Mouse (Mus musculus) thymus, postnatal 10 days (tissue): ENCODE measurements at regions not wholly inside any gene's neighbourhood (a gene's known extent, or its start where the extent isn't known, plus 50 kb on each side); places are given as distances from the start of the nearest gene placed in this dataset.
"Not testable (repeated sequence)": the region's sequence is repeated elsewhere in the genome, so short reads cannot be mapped to it uniquely, and the experiment has no call there.

Experiments used
- DNase-seq, 2 experiments: peaks; one replicate each; pipeline ENCODE4 v3.0.0; 2021; ENCODE audit warnings: low spot score in 2 of 2

GRCm38 (mm10) chr1:35864246-35864645 is 204.0 kb upstream of the Hs6st1 start:
- no peak for DNase-seq

GRCm38 (mm10) chr1:35865263-35865662 is 202.9 kb upstream of the Hs6st1 start:
- no peak for DNase-seq

- no peak for DNase-seq
Measured at GRCm38 (mm10) chr1:35866643-35867042, 201.6 kb upstream of the Hs6st1 start.

DNA sequence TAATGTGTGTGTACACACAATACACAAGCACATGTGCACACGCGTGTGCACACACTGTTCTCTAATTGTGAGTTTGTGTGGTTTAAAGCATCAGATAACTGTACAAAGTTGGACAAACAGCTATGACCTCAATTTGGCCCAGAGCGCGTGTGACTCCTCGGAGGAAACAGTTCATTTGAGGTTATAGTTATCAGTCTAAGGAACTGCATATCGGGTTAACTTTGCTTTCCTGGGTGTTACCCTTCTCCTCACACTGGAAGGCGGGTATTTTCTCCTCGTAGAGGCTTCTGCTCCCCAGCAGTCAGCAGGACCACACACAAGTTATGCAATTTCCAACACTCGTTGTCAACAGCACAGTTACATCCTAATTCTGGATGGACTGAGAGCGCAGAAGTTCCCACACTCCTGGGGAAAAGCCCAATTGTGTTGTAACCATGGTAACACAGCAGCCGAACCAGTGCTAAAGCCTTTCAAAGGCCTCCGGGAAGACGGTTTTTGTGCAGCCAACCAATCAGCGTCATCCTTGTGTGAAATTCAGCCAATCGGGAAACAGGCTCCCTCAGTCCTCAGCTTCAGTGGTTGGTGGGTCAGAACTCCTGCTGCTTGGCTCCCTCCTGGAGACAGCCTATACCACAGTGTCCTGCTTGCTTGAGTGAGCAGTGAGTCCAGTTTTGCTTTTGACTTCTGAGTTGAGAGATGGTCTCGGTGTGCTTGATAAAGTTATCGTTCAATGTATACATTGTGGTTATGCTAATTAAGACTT is 198.6 kb upstream of the Hs6st1 start:
- peak; percentile 44 to 49 for DNase-seq

DNA sequence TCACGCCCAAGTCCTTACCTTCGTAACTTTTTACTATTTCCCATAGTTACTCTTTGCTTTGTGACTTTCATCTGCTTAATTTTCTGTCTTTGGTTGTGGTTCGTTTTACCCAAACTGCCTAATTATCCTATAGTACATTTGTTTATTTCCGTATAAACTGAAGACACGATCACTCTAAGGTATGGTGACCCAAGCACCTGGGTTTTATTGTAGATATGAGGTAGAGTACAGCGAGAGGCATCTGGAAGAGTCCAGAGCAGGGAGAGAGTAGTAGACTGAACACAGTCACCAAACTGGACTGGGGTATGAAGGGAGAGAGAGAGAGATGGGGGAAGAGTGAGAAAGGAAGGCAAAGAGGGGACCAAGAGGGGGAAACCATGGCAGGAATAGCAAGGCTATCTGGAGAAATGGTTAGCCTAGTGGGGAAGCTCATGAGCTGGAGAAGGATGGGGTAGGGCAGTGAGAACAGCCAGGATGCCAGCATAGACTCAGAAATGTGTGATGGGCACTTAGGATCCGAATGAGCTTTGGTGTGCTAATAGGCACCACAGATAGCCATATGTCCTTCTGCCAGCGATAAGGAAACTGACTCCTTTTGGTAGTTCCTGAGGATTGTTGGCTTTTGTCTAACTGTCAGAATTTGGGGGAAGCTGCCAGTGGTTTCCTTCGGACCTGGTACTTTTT is 197.9 kb upstream of the Hs6st1 start:
- no peak for DNase-seq

DNA sequence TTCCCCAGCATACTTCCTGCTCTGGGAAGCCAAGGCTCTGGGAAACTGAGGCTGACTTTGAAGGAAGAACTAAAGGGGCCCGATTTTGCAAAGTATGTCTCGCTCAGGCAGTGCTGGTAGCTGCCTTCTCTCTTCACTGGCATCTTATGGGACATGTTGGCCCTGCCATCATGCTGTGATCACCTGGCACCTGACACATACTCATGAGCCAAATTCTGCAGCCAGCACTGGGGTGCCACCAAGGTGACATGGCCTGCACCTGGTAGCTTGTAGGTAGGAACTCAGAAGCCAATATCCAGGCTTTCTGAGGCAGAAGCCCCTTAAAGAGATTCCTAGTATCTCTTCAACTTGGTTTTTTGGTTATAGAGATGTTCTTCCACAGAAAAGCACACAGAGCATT is 195.2 kb upstream of the Hs6st1 start:
- DNase-seq = no peak

- no peak for DNase-seq
Measured at GRCm38 (mm10) chr1:35875210-35875811, 192.9 kb upstream of the Hs6st1 start.

DNA sequence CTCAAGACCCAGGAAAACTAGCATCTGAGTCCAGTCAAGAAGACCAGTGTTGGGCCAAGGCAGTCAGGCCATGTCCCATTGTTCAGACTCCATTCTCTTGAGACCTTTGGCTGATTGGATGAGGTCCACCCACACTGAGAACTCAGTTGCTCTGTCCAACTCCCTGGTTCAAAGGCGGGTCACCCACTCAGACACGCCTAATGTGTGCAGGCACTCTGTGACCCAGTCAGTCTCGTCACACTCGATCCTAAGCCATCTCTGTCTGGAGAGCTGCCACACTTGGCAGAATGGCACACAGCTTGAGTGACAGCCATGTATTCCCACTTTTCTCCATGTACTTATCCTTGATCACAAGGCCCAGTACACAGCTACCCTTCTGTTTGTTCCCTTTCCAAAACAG is 189.8 kb upstream of the Hs6st1 start:
- DNase-seq = no peak

DNA sequence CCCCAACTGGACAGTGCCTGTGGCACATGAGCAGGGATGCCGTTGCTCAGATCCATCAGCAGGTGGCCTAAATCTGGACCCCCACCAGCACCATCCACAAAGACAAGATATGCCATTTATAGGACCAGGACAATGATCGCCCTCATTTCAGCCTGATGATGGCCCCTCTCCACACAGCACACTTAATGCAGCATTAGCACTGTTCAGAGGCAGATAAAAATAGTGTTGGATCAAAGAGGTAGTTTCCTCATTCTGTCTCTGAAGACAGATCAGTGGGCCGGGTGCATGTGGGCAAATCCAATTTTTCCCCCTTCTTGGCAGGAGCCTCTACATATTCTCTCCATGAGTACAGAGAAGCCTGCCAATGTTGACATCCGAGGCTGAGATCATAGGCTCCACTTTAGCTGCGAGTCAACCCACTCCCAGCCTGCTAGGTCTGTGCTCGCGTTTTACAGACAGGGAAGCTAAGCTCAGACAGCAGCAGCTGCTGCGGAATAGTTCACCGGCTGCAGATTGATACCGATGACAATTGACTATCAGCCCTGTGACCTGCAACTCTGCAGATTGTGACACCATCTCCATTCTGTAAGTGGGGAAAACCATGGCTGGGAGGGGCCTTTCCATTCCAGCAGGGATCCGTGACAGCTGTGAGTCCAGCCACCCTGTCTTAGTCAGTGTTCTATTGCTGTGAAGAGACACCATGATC is 188.7 kb upstream of the Hs6st1 start:
- DNase-seq = no peak

DNA sequence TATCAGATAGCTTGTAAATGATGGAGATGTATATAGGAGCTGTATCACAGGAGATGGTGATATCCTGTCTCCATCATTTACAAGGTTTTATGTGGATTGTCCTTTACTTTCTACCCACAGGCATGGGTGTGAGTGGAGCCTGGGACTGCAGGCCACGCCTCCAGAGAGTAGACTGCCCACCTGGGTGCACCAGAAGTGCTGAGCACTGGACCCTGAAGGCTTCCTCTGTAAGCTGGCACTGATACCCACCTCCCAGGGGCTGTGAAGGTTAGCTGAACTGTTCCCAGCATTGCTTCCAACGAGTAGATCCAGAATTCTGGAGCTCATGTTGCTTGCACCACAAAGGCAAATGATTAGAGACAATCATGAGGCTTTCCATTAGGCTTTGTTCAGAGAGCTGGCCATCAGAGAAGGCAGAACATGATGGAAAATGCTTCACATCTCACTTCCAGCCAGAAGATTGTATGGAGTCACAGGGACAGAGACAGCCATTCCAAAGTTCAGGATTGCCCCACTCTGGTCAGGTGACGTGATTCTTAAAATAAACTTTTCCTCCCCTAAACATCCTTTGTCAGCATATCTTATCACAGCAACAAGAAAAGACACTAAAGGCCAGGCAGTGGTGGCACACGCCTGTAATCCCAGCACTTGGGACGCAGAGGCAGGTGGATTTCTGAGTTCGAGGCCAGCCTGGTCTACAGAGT is 187.5 kb upstream of the Hs6st1 start:
- no peak for DNase-seq

GRCm38 (mm10) chr1:35881521-35881920 is 186.7 kb upstream of the Hs6st1 start:
- DNase-seq = no peak

GRCm38 (mm10) chr1:35882101-35882500 is 186.1 kb upstream of the Hs6st1 start:
- DNase-seq = no peak

GRCm38 (mm10) chr1:35889731-35890499 is 178.3 kb upstream of the Hs6st1 start:
- no peak for DNase-seq

DNA sequence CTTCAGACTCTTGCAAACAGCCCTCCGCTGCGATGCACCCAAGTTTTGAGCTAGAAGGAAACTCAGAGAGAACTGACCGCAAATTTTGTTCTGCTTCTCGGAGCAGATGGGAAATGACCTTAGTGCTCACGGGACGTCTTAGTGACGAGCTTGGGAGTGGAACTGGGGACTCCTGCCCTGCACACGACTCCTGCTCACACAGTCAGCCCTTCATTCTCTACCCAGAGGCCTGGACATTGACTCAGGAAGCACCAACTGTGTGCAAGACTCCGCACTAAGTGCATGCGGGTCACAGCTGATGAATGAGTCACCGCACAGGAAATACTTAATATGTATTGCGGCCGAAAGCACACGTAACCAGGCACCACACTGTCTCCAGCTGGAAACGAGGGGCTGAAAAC is 177.7 kb upstream of the Hs6st1 start:
- no peak for DNase-seq

DNA sequence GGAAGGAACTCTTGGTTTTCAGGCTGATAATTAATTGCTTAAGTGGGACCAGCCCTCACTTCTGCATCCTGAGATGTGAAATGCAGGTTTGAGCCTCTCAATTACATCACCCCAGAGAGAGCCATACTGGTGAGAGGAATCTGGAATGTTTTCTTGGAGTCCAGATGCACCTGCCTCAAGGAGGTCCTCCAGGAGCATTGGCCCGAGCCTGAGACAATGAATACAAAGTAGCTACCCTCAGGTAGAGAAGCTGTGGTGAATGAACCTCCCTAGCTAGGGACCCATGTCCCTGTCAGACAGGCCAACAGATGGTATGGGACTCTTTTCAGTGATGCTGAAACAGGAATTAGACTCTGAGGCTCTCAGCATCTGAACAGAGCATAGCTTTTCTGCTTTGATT is 168.7 kb upstream of the Hs6st1 start:
- DNase-seq = no peak

DNA sequence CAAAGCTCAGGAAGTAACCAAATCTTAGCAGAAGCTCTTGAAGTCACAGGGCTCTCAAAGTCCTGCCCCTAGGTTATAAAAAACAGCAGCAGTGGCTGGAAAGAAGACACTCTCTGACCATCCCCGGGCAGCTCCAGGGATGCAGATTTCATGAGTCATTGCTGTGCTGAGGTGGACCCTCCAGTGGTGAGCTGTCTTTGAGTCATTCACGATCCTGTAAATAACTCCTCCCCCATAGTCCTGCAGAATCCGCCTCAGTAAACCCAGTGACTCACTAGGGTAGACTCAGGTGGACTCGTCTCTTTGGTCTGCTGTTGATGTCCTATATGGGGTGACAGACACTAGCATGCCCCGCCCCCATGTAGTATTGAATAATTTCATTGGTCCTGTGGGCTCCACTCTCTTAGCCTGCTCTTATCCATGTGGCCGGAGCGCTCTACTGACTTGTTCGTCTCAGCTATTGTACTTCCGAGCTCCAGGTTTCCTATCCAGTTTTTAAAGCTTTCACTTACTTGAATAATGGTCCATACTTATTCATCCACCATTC is 164.1 kb upstream of the Hs6st1 start:
- DNase-seq = no peak

DNA sequence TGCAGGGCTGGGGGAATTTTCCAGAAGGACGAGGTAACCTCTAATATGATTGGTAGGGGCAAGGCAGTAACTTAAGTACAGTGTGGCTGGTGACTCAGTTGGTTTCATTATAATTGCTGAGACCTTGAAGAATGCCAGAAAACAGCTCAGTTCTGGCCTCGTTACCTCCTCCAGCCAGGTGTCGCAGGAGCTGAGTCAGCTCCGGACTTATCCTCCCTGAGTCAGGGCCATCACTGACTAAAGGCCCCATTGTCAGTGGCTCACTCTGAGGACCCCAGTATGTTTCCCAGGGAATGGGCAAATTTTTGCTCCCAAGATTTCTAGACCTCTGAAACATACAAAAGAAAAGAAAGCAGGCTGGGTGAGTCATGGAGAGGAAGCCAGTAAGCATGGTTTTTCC is 154.6 kb upstream of the Hs6st1 start:
- DNase-seq = no peak

GRCm38 (mm10) chr1:35914175-35914574 is 154.0 kb upstream of the Hs6st1 start:
- DNase-seq = not testable (repeated sequence)

DNA sequence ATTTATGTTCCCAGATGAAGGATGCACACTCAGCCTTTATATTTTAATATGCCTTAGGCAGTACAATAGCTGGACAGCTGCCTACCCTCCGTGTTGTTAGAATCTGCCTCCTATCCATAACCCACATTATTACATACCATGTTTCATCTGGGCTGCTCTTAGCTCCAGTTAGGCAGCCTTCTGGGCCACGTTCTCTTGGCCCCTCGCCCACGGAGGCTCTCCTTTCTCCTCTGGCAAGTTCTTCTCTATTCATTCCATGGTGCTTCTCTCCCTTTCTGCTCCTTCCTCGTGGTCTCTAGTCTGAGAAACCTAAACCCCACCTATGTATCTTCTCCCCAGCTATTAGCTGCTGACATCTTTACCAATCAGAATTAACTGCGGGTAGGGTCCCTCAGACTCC is 152.7 kb upstream of the Hs6st1 start:
- DNase-seq = no peak

GRCm38 (mm10) chr1:35919840-35920734 is 148.1 kb upstream of the Hs6st1 start:
- no peak for DNase-seq
